Mouse (Mus musculus): Measurements from ENCODE around the gene Enox1.

Gene Enox1

DNA sequence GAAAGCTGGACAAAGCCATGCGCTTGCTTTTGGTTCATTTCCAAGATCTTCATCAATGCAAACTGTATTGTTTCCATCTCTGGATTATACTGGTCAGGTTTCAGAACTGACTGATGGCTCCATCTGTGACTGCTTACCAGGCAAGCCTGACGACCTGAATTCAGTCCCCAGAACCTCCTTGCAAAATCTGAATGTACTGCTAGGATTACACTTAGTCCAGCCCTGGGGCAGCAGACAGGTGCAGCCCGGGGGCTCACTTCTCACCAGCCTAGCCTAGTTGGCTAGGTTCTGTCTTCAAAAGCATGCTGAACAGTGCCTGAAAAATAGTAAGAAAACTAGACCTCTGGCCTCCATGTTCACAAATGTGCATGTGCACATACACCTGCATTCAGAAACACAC, 481.6 kb downstream of the Enox1 start:
- no peak for DNase-seq

GRCm38 (mm10) chr14:77638616-77639015, 482.1 kb downstream of the Enox1 start:
- DNase-seq, result no peak

DNA sequence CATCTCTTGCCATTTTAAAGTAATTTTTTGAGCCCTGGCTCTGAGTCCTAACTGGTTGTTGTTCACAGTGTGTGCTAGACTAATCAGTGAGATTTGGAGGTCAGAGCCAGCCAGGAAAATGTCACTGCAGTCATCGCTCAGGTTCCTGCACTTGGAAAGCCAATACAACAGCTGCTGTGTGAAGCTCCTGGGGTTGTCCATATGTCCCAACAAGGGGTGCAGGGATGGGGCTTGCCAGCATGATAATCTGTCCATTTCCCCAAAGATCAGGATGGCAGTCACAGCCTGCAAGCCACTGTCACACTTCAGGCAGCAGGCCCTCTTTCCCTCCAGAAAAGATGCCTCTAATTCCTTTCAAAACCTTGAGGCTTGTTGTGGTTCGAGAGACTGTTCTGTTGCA, 483.0 kb downstream of the Enox1 start:
- DNase-seq, result no peak

DNA sequence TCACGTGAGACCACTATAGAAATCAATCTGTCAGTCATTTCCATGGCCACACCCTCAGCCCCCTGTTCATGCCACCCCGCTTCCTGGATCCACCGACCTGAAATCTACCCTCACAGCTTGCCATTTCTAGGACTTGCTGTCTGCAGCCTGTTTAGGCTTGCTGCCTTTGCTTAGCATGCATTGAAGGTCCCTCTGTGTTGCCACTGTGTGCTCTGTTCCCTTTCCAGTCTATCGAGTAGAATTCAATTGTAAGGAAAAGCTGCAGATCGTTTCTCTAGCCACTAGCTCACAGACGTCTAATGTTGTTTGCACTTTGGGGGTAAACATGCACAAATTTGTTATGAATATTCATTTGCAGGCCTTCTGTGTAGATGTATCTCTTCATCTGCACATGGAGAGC, 485.8 kb downstream of the Enox1 start:
- no peak for DNase-seq

DNA sequence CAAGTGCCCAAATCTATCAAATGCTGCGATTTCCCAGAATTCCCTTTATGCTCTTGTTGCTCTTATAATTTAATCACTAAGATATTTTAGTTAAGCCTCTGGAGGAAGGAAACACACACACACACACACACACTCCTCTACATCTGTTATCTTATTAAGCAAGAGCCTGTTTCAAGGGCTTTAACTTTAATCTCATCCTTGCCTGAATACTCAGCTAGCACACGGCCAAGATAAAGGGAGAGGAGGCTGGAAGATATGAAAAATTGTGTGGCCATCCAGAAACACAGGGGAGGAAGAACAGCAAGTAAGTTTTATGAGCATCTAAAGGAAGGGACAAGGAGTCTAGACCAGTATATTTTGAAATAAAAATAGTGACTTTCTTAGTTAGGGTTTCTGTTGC, 489.6 kb downstream of the Enox1 start:
- DNase-seq, result no peak

DNA sequence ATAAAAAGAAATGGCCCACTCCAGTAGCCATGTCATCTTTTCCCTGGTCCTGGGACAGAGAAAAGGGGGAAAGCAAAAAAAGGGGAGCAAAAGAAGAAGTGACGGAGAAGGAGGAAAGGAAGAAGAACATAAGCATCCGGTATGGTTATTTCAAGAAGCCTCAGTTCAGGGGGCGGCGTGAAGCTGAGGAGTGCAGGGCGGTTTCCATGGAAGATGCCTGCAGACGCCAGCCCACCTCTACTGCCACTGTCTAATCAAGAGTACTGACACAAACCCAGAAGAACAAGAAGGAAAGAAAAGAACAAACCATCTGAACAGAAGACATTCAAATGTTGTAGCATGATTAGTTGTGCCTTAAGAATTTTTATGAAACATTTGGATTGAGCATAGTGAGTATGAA, 490.5 kb downstream of the Enox1 start:
- DNase-seq, result no peak

GRCm38 (mm10) chr14:77648305-77648704, 491.7 kb downstream of the Enox1 start:
- DNase-seq, result no peak

GRCm38 (mm10) chr14:77658739-77659138, 502.2 kb downstream of the Enox1 start:
- no peak for DNase-seq

DNA sequence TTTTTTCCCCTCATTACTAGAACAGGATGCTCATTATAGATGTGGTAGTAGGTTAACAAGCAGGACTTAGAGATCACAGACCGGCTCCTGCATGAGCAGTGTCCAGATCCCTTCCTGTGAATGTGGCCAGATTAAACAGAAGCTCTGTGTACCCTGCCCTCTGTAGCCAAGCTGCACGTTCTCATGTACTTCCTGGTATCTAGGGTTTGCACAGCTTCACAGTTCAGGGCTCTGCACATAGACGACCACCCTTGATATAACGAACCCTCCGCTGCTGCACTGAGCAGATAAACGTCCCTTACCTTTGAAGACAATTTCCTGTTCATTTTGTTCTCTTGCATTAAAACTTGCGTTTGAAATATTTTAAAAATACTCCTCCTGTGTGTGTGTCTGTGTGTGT, 505.7 kb downstream of the Enox1 start:
- DNase-seq, result no peak

DNA sequence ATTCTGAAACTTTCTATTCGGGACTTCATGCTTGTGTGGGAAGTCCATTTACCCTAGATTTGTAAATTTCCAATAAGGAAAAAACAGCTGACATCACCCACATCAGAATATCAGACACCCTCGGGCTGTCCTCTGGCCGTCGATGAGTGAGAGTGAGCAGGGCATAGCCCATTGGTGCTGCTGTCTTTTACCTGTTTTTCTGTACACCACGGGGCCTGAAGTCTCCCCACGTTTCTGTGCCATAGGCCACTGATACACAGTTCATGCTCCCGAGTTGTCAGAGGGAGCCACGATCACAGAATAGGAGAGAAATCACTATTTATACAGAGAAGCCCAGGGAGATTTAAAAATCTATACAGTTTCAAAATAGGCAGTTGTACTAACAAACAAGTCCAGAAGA, 506.4 kb downstream of the Enox1 start:
- no peak for DNase-seq

GRCm38 (mm10) chr14:77668096-77668495, 511.5 kb downstream of the Enox1 start:
- no peak for DNase-seq

DNA sequence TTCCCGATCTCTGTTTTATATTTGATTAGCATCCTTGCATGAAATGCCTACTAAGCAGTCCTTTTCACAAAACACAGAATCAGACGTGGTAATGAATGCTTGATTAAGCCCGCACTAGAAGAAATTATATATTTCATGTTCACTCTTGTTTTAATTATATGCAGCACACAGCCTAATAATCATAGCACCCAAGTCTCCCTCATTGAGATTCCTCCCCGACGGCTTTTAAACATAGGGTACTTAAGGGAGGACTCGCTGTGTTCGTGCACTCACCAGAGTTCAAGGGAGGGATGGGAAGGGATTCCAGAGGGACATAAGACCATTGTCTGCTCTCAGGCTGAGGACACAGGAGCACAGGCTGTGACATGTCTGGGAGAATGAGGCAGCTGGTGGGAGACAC, 512.9 kb downstream of the Enox1 start:
- DNase-seq, result no peak

GRCm38 (mm10) chr14:77670945-77671344, 514.4 kb downstream of the Enox1 start:
- no peak for DNase-seq

DNA sequence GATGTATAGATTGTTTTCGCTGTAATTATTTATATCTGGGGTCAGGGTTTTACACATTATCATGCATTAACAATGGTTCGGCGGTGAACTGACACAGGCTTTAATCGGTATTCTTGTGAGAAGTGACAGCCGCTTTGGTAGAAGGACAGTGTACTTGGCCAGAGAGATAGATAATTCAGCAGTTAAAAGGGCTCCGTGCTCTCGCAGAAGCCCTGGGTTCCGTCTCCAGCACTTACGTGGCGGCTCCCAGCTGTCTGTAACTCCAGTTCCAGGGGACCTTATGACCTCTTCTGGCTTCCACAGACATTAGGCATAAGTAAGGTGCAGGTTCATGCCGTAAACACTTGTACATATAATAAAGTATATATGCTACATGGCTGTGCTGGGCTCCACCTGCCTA, 515.4 kb downstream of the Enox1 start:
- DNase-seq, result no peak

GRCm38 (mm10) chr14:77673138-77673537, 516.6 kb downstream of the Enox1 start:
- no peak for DNase-seq

DNA sequence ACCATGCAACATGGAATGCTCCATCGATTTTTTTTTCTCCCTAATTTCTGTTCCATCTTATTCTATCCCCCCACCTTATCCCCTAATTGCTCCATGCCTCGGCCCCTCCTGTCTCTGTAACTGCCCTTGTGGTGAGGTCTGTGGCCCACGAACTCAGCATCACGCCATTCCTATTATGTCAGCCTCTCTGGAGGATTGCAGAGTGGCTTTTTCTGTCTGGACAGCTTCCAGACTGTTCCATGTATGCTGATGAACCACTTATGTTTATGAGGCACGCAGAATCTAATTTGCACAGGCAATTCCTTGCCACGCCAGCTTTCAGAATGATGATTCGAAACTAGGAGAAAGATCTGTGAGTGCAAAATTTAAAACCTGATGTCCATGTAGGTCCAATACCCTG, 521.4 kb downstream of the Enox1 start:
- no peak for DNase-seq

GRCm38 (mm10) chr14:77679877-77680276, 523.3 kb downstream of the Enox1 start:
- no peak for DNase-seq

DNA sequence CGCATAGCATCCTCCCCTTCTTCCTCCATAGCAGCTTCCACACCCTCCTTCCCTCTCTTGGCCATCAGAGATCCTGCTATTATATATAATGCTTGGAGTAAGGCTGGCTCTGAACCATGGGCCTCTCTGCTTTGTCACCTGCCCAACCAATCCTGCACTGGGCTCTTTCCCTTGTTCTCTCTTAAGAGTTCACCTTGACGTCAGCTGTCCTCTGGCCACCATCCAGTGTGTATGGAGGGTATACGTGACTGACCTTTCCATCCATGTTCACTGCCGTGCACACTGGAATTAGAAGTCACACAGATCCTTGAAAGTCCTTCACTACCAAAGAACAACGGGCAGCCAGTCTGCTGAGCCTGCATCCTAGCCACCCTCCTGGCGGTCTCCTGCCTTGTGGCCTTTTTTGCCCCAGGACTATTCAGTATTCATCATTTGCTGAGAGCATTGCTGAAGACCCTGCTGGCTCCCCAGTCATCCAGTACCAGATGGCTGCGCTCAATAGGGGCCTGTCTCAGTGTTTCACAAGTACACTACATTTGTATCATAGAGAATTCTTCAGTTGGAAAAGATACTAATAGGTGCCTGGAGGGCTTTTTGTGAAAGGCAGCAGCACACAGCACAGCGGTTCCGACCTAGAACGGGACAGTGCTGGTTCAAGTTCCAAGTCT, 526.5 kb downstream of the Enox1 start:
- DNase-seq, result no peak

GRCm38 (mm10) chr14:77689816-77690215, 533.3 kb downstream of the Enox1 start:
- DNase-seq, result no peak

GRCm38 (mm10) chr14:77705006-77705405, 548.4 kb downstream of the Enox1 start:
- no peak for DNase-seq

DNA sequence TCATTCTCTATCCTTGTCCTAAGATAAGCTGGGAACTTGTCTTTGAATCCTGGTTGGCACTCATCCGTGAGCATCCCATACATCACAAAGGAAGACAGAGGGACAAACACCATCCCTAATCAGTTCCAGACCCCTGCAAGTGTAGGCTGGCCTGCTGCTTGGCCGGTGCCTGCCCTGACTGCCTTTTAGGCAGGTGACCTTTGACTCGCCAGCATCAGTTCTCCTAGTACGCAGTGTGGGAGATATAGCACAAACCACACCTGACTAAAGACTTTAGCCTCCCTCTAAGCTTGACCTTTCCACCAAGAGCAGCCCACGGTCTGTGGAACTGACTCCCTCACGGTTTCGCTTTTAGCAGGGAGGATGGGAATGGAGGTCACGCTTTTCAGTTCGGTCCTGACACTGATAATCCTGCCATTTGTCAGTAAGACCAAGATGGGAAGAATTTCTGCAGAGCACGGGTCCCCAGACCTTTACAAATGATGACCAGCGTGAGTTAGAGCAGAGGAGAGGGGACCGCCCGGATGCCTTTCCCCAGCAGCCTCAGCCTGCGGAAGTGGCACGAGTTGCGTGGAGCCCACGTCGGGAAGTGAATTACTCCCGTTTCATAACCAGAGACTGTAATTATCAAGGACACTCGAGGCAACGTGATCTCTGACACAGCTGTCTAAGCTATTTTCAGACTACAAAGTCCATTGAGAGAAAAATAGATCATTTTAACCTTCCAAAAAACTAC, 550.1 kb downstream of the Enox1 start:
- no peak for DNase-seq

DNA sequence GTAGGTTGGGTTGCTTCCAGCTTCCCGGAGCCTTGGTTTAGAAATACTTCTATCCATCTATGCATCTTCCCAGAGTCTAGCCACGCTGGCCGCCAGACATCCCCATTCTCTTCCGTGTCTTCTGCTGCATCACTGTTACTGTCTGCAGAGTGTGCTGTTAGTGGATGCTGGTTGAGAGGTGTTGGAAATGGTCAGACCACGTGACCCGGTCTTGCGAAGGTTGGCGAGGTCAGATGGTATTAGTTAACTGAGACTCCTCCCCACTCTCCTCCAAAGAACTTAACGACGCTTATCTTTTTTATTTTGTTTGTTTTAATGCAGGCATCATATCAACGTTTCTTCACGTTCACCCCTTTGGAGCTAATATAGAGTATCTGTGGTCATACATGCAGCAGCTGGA, 550.7 kb downstream of the Enox1 start:
- no peak for DNase-seq

DNA sequence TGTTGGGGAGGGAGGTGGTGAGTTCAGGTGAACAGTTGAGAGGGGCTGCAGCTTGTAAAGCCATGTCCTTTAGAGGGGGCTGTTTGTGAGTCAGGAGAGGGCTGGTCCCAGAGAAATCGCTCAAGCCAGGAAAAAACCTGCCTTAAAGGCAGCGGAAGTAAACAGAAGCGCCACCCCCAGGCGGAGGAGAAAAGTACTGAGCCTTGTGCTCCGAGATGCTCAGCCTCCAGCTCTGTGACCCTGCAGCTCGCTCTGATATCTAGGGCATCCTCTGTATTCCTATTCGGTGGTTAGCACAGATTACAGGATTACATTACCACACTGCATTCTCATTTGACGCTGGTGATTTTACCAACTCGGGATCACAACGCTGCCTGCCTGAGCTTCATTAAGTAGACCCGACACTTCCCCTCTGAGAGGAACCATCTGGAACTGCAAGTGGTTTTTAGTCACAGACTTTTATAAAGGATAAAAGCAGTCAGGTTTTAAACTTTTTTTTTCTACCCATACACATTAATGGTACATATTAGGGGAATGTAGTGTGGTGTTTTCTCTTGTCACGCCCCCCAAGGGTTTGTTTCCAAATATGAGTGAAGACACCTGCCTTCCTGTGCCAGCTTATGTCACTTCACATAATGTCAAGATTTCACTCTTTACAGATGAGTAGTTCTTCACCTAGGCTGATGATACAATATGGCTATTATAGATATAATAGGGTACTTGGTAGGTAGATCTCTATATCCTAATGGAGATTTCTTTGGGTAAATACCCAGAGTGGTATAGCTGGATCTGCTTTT, 552.0 kb downstream of the Enox1 start:
- DNase-seq, result no peak

DNA sequence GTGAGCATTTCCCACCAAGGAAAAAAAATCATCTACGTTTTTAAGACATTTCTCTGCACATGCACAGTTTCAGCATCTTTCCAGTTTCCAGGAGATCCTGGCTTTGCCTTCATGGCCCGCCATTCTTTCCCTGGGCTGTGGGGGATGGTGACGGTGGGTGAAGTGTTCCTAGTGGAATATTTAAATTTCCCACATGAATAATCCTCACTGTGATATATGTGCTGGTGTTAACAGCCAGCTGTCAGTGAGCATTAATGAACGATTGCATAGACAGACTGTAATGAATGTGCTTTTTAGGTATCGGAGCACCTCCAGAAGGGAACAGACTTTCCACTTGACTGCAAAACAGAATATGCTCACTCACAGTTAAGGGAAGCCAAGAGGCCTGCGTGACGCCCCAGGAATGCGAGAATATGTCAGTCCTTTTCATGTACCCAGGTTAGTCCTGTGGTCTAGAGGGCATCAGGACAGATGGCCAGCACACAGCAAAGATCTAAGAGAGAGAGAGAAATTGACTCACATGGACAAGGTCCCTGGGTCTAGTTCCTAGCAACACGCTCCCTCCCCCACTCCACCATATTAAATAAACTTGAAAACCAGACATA, 558.5 kb downstream of the Enox1 start:
- DNase-seq, result no peak
